Mouse (Mus musculus): ENCODE measurements around the gene Ryr2. TPM values are rescaled to one million over a fixed set of nuclear protein-coding genes. Genes with fewer than 3 reads are reported as not detected.

The Ryr2 gene
- total and polyA plus RNA-seq, 3 experiments: 0.60 TPM; not detected in 2

DNA sequence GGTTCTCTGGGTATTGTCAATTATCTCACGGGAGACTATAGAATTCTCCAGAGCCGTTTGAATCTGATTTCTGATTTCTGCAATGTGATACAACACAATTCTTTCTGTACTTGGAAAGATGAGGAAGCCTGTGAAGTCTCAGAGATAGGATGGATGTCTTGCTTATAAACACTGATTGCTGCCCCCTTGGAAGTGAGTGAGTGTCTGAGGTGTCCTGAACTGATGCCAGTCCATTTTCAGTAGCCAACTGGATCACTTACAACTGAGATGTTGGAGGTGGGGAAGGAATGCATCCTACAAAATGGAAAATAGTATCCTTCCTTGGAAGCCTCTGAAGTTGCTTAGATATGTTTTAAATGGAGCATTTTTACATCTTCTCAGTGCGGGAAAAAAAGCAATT, 564.2 kb downstream of the Ryr2 start:
- no peaks in the 10 kb centered on the region for H3K27me3 ChIP-seq (ENCODE audit: insufficient read depth, low read length)
- no peak overlapping the region for H3K4me3 ChIP-seq (ENCODE audit: low read depth, low read length)
- H3K4me1 ChIP-seq (ENCODE audit: insufficient read depth, low read depth, low read length): no peaks in the 10 kb centered on the region; the same call in 1 of the 2 replicates
- no peak for ATAC-seq (ENCODE audit: extremely low read depth, insufficient number of reproducible peaks, low FRiP score, poor library complexity, severe bottlenecking)
- DNase-seq (ENCODE audit: low spot score): no peak
- TF ChIP-seq GATA1 (IDR thresholded peaks at IDR 0.05; ENCODE audit: borderline replicate concordance, low read length) (no peak), GATA2 (IDR thresholded peaks at IDR 0.05; ENCODE audit: borderline replicate concordance, low read depth, low read length) (no peak), TAL1 (conservative IDR thresholded peaks at IDR 0.05; ENCODE audit: low read depth, low read length) (no peak), POLR2AphosphoS5 (IDR thresholded peaks at IDR 0.05; ENCODE audit: insufficient replicate concordance, low read depth, low read length) (no peak), CTCF (IDR thresholded peaks at IDR 0.05; ENCODE audit: low read depth, low read length) (no peak)
- H3K36me3 ChIP-seq (replicated peaks): no peaks in the 10 kb centered on the region
- H3K9me3 ChIP-seq (replicated peaks): no peaks in the 10 kb centered on the region

DNA sequence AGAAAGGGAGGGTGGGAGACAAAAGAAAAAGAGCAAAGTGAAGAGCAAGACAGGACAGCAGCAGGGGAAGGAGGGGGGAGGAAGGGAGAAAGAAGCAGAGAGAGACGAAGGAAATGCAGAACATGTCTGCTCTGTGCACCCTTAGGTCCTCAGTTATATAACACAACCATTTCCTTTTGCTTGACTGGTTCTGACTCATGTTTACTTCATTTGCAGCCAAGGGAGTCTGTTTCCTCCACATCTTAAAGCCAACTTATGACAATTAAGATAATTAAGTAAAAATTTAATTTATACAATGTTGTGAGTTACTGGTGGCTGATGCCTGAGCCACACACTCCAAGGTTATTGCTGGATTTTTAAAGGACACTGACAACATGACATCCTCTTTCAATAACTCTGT, 569.9 kb downstream of the Ryr2 start:
- no peaks in the 10 kb centered on the region for H3K36me3 ChIP-seq (replicated peaks)
- ATAC-seq (ENCODE audit: extremely low read depth, insufficient number of reproducible peaks, low FRiP score, poor library complexity, severe bottlenecking) (no peak), DNase-seq (ENCODE audit: low spot score) (no peak)
- no peak for TF ChIP-seq GATA2 (IDR thresholded peaks at IDR 0.05; ENCODE audit: borderline replicate concordance, low read depth, low read length)
- TF ChIP-seq GATA1 (IDR thresholded peaks at IDR 0.05; ENCODE audit: borderline replicate concordance, low read length): no peak
- TF ChIP-seq POLR2AphosphoS5 (IDR thresholded peaks at IDR 0.05; ENCODE audit: insufficient replicate concordance, low read depth, low read length): no peak
- no peak overlapping the region for H3K4me3 ChIP-seq (ENCODE audit: low read depth, low read length)
- no peaks in the 10 kb centered on the region for H3K27me3 ChIP-seq (ENCODE audit: insufficient read depth, low read length)
- no peaks in the 10 kb centered on the region; the same call in 1 of the 2 replicates for H3K4me1 ChIP-seq (ENCODE audit: insufficient read depth, low read depth, low read length)
- no peaks in the 10 kb centered on the region for H3K9me3 ChIP-seq (replicated peaks)

DNA sequence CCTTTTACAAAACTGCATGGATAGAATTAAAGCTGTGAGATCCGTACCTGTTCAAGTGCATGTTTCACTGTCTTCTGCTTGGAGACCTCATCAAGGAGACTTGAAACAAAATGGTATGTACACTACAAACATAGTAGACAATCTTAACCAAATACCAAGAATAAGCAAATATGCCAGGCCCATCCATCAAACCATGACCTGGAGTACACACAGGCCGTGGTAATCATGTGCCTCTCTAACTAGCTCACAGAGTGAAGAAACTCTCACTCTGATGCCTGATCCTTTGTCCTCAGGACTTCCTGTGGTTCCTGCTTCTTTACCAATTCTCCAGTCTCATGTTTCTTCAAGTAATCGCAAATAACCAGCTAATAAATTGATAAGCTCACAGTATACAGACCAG, 570.9 kb downstream of the Ryr2 start:
- Histone ChIP-seq H3K4me1 (ENCODE audit: insufficient read depth, low read depth, low read length) (no peaks in the 10 kb centered on the region; the same call in 1 of the 2 replicates), H3K9me3 (replicated peaks) (no peaks in the 10 kb centered on the region), H3K27me3 (ENCODE audit: insufficient read depth, low read length) (no peaks in the 10 kb centered on the region), H3K36me3 (replicated peaks) (no peaks in the 10 kb centered on the region), H3K4me3 (ENCODE audit: low read depth, low read length) (no peak overlapping the region)
- no peak for ATAC-seq (ENCODE audit: extremely low read depth, insufficient number of reproducible peaks, low FRiP score, poor library complexity, severe bottlenecking)
- no peak for DNase-seq (ENCODE audit: low spot score)
- TF ChIP-seq POLR2AphosphoS5 (IDR thresholded peaks at IDR 0.05; ENCODE audit: insufficient replicate concordance, low read depth, low read length) (no peak), GATA1 (IDR thresholded peaks at IDR 0.05; ENCODE audit: borderline replicate concordance, low read length) (no peak), CTCF (IDR thresholded peaks at IDR 0.05; ENCODE audit: low read depth, low read length) (no peak), GATA2 (IDR thresholded peaks at IDR 0.05; ENCODE audit: borderline replicate concordance, low read depth, low read length) (no peak), TAL1 (conservative IDR thresholded peaks at IDR 0.05; ENCODE audit: low read depth, low read length) (no peak)

DNA sequence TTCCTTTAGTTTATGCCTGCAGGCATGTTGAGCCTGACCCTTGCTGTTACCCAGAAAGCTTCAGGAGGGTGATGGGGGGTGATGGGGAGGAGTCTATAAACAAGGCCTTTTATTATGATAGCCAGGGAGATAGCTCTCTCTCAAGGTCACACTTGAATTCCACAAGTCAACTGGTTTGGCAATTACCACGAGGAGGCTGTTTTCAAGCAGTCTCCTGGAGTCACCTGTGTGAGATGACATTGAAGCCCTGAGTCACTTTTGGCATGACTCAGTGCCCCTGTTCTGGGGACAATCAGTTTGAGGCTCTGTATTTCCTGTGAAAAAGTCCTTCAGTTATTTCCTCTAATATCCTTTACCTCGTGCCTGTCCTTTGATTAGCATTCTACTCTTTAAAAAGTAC, 573.5 kb downstream of the Ryr2 start:
- H3K4me1 ChIP-seq (ENCODE audit: insufficient read depth, low read depth, low read length): no peaks in the 10 kb centered on the region; the same call in 1 of the 2 replicates
- TF ChIP-seq CTCF (IDR thresholded peaks at IDR 0.05; ENCODE audit: low read depth, low read length): no peak
- no peak for TF ChIP-seq GATA2 (IDR thresholded peaks at IDR 0.05; ENCODE audit: borderline replicate concordance, low read depth, low read length)
- no peaks in the 10 kb centered on the region for H3K27me3 ChIP-seq (ENCODE audit: insufficient read depth, low read length)
- H3K36me3 ChIP-seq (replicated peaks): no peaks in the 10 kb centered on the region
- H3K4me3 ChIP-seq (ENCODE audit: low read depth, low read length): no peak overlapping the region
- DNase-seq (ENCODE audit: low spot score) (no peak), ATAC-seq (ENCODE audit: extremely low read depth, insufficient number of reproducible peaks, low FRiP score, poor library complexity, severe bottlenecking) (no peak)
- no peaks in the 10 kb centered on the region for H3K9me3 ChIP-seq (replicated peaks)

DNA sequence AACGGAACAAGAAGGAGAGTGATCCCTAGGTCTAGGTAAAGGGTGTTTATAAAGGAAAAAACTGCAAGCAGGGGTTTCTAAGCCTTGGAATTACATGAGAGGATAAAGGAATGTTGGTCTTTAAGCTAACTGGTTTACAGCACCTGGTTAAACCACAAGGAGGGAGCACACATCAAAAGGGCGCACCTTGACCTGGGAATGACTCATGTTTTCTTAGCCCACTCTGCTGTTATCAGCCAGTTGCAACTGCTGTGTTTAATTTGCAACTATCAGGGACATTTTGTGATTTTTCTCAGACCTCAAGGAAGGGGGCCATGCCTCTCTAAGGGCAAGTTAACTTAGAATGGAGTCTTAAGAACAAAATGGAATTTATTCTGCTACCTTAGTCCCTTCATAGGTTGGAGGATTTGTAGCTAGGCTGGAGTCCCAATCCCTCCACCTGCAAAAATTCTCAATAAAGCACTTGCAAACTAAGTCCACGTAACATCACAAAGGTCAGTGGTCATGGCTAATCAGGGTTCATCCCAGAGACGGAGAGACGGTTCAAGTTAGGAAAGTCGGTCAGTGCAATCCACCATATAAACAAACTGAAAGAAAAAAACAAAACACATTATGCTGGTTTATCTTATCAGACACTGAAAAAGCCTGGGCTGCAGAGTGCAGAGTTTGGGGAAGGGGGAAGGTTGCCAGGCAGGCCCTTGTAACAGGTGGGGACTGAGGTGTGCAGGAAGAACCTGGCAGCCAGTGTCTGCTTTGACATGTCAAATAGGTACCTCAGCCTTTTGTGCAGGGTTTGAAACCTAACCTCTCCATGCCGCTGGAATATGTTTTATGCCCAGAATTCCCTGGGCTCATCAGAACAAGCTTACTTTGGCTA, 574.5 kb downstream of the Ryr2 start:
- no peaks in the 10 kb centered on the region for H3K27me3 ChIP-seq (ENCODE audit: insufficient read depth, low read length)
- no peak for ATAC-seq (ENCODE audit: extremely low read depth, insufficient number of reproducible peaks, low FRiP score, poor library complexity, severe bottlenecking)

DNA sequence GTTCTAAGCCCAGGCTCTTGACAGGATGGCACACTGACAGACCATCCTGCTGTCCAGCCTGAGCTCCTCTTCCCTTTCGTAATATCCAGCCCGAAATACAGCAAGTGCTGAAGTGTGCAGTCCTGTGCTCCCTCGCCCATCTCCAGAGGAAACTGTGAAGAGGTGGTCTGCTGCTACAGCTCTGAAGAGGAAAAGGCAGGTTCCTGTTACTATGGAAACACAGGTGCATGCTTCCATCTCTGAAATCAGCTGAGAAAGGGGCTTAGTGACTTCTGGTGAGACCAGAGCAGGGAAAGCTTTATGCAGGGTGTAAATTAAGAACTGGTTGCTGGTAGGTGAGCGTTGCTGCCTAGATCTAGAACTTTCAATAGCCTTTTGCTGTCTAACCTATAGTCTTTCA, 583.1 kb downstream of the Ryr2 start:
- TF ChIP-seq CTCF (IDR thresholded peaks at IDR 0.05; ENCODE audit: low read depth, low read length) (no peak), POLR2AphosphoS5 (IDR thresholded peaks at IDR 0.05; ENCODE audit: insufficient replicate concordance, low read depth, low read length) (no peak), TAL1 (conservative IDR thresholded peaks at IDR 0.05; ENCODE audit: low read depth, low read length) (no peak), GATA2 (IDR thresholded peaks at IDR 0.05; ENCODE audit: borderline replicate concordance, low read depth, low read length) (no peak), GATA1 (IDR thresholded peaks at IDR 0.05; ENCODE audit: borderline replicate concordance, low read length) (no peak)
- no peaks in the 10 kb centered on the region for H3K27me3 ChIP-seq (ENCODE audit: insufficient read depth, low read length)
- no peaks in the 10 kb centered on the region for H3K9me3 ChIP-seq (replicated peaks)
- DNase-seq (ENCODE audit: low spot score): no peak
- no peaks in the 10 kb centered on the region for H3K36me3 ChIP-seq (replicated peaks)
- H3K4me1 ChIP-seq (ENCODE audit: insufficient read depth, low read depth, low read length): no peaks in the 10 kb centered on the region
- H3K4me3 ChIP-seq (ENCODE audit: low read depth, low read length): no peak overlapping the region
- ATAC-seq (ENCODE audit: extremely low read depth, insufficient number of reproducible peaks, low FRiP score, poor library complexity, severe bottlenecking): no peak

More for the DNA sequence above, 574.5 kb downstream of the Ryr2 start:
- DNase-seq (ENCODE audit: low spot score): no peak
- no peaks in the 10 kb centered on the region; the same call in 1 of the 2 replicates for H3K4me1 ChIP-seq (ENCODE audit: insufficient read depth, low read depth, low read length)
- TF ChIP-seq GATA1 (IDR thresholded peaks at IDR 0.05; ENCODE audit: borderline replicate concordance, low read length): no peak
- no peak for TF ChIP-seq GATA2 (IDR thresholded peaks at IDR 0.05; ENCODE audit: borderline replicate concordance, low read depth, low read length)
- TF ChIP-seq CTCF (IDR thresholded peaks at IDR 0.05; ENCODE audit: low read depth, low read length): no peak
- no peak for TF ChIP-seq POLR2AphosphoS5 (IDR thresholded peaks at IDR 0.05; ENCODE audit: insufficient replicate concordance, low read depth, low read length)
- no peak for TF ChIP-seq TAL1 (conservative IDR thresholded peaks at IDR 0.05; ENCODE audit: low read depth, low read length)
- H3K4me3 ChIP-seq (ENCODE audit: low read depth, low read length): no peak overlapping the region
- no peaks in the 10 kb centered on the region for H3K9me3 ChIP-seq (replicated peaks)
- no peaks in the 10 kb centered on the region for H3K36me3 ChIP-seq (replicated peaks)

Measured in G1E (cell line).